11 mouse cellular contexts compared by ENCODE assay signal in the genomic region with DNA sequence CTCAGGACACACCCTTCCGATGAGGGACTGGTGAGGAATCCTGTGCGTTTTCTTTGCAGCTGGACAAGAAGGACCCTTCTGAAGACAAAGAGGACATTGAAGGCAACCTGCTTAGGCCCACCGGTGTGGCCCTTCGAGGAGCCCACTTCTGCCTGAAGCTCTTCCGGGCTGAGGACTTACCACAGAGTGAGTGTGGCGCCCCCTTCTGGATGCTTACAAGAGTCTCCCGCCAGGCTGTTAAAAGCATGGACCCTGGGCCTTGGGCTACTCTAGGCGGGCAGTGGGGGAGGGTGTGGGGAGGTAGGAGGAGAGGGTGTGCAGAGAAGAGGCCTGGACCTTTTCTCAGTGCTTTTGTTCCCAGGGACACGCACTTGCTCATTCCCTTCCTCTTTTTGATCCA.
DNase-seq lines count a peak whose midpoint lies in the region; ATAC-seq lines count a peak whose summit lies in the region.
"Had no signal": no experiment of that assay in that cellular context is flagged by ENCODE, and none has a peak within 500 bp of the region (broad histone marks: within the 10 kb centered on the region; RNA-seq: fewer than 3 reads in every experiment).

No protein-coding gene starts in this region.

- H3K4me2 ChIP-seq in lung, embryonic 16.5 days (ENCODE audit: low read depth, low read length) = no peak overlapping the region
- H3K4me2 ChIP-seq: limb, embryonic 13.5 days had no signal

- no peak overlapping the region for H3K27ac ChIP-seq in lung, embryonic 16.5 days (ENCODE audit: low read length)
- H3K27ac ChIP-seq: limb, embryonic 13.5 days had no signal

- 51% methylated on average over 9 of the region's 9 CpGs for WGBS in lung, embryonic 16.5 days

- H3K9me3 ChIP-seq in lung, embryonic 16.5 days (ENCODE audit: control insufficient read depth, low read length) = no peaks in the 10 kb centered on the region
- H3K9me3 ChIP-seq: limb, embryonic 13.5 days had no signal

- H3K9ac ChIP-seq in lung, embryonic 16.5 days (ENCODE audit: low read length) = no peak overlapping the region
- H3K9ac ChIP-seq: limb, embryonic 13.5 days had no signal

- H3K27me3 ChIP-seq in lung, embryonic 16.5 days (ENCODE audit: control insufficient read depth, insufficient read depth, low read depth, low read length) = no peaks in the 10 kb centered on the region
- H3K27me3 ChIP-seq: limb, embryonic 13.5 days had no signal

- H3K4me3 ChIP-seq in lung, embryonic 16.5 days (ENCODE audit: low read length) = no peak overlapping the region
- H3K4me3 ChIP-seq: limb, embryonic 13.5 days had no signal

- no peaks in the 10 kb centered on the region for H3K36me3 ChIP-seq in lung, embryonic 16.5 days (ENCODE audit: control insufficient read depth, insufficient read depth, low read length)
- H3K36me3 ChIP-seq: limb, embryonic 13.5 days had no signal

- intact Hi-C loops in heart, postnatal 14 days (cut with DNase I) = no loop called here

- peak; percentile 28 to 41 for DNase-seq in heart, postnatal 14 days
- no peak for DNase-seq in heart, adult 11 months
- no peak for DNase-seq in lung, postnatal 25 days (ENCODE audit: low spot score)
- peak; percentile 50 for DNase-seq in NIH3T3 (ENCODE audit: low read depth)
- DNase-seq in mesoderm, embryonic 11.5 days (ENCODE audit: low read depth, low spot score) = peak; percentile 29
- DNase-seq in right cerebral cortex, postnatal 25 days = no peak
- DNase-seq in urinary bladder, postnatal 36 days (ENCODE audit: low spot score in 2 of 2) = no peak
- DNase-seq: kidney, adult 18-20 months; right cerebral cortex, adult 18-20 months had no signal

- ATAC-seq in lung, embryonic 16.5 days (ENCODE audit: low read depth) = peak; percentile 51; the same call in 1 of the 2 replicates

- no peaks in the 10 kb centered on the region for H3K4me1 ChIP-seq in lung, embryonic 16.5 days (replicated peaks; ENCODE audit: control insufficient read depth, insufficient read depth, low read length)

Comparison
In these comparisons a context has a peak if more than half of its experiments do, and no peak if none do; other contexts are left out.
1. DNase-seq: peak in heart, postnatal 14 days (2 of 2), NIH3T3 (single experiment) and mesoderm, embryonic 11.5 days (single experiment); none in heart, adult 11 months (single experiment), lung, postnatal 25 days (single experiment), right cerebral cortex, postnatal 25 days (single experiment) and urinary bladder, postnatal 36 days (0 of 2).